Mouse (Mus musculus) small intestine, adult 2 months (tissue): ENCODE results near the gene Mill2. TPM values are rescaled to one million over a fixed set of nuclear protein-coding genes. Genes with fewer than 3 reads are reported as not detected.

Experiments
- H3K27ac ChIP-seq: fragments of 200-500 bp; 2 replicates; pipeline ENCODE4 v1.5.1; 2012; ENCODE audit warnings: low read depth, low read length, control low read depth, inconsistent platforms; ENCODE audit not compliant: insufficient read depth
- H3K27me3 ChIP-seq: fragments of 200-500 bp; 2 replicates; pipeline ENCODE4 v1.6.1; 2012; ENCODE audit warnings: mild to moderate bottlenecking, moderate library complexity, low read length, inconsistent platforms; ENCODE audit not compliant: control insufficient read depth, insufficient read depth
- H3K36me3 ChIP-seq: fragments of 200-500 bp; 2 replicates; pipeline ENCODE4 v1.6.1; 2012; ENCODE audit warnings: mild to moderate bottlenecking, low read length, control low read depth, inconsistent platforms; ENCODE audit not compliant: control insufficient read depth, insufficient read depth
- H3K4me1 ChIP-seq: fragments of 200-500 bp; 2 replicates; pipeline ENCODE4 v1.6.1; 2012; ENCODE audit warnings: low read length, inconsistent platforms, mixed read lengths; ENCODE audit not compliant: control insufficient read depth, insufficient read depth, insufficient read length
- H3K4me3 ChIP-seq: fragments of 200-500 bp; 2 replicates; pipeline ENCODE4 v1.5.1; 2012; ENCODE audit warnings: low read depth, mild to moderate bottlenecking, control low read depth, inconsistent platforms, low read length, moderate library complexity
- CTCF ChIP-seq: fragments of 200-500 bp; IDR thresholded peaks from 2 replicates; pipeline ENCODE4 v1.5.1; 2012; ENCODE audit warnings: low read depth, mild to moderate bottlenecking, control low read depth, inconsistent platforms, low read length, moderate library complexity, mixed read lengths; ENCODE audit not compliant: insufficient replicate concordance, insufficient read length; ENCODE audit errors: extremely low read depth
- POLR2A ChIP-seq: fragments of 200-500 bp; IDR thresholded peaks from 2 replicates; pipeline ENCODE4 v1.6.1; 2012; ENCODE audit warnings: low read depth, mild to moderate bottlenecking, control low read depth, inconsistent platforms, low read length, moderate library complexity
- WGBS: fragments of 180-500 bp; shearing (Covaris S2); methylation state at CpG from one replicate; pipeline ENCODE4 v1.1.7; 2018; 5-methylcytosine and 5-hydroxymethylcytosine counted together
- polyA plus RNA-seq: library from polyadenylated mRNA; depleted of rRNA; stranded (reverse); fragments of >200 nt; gene quantifications from 2 replicates; pipeline ENCODE4 v1.2.3, GENCODE M21; 2012

The Mill2 gene
- polyA plus RNA-seq, 1 experiment, result 2.2 TPM

GRCm38 (mm10) chr7:18873253-18873652, 33.5 kb downstream of the Mill2 start:
- Histone ChIP-seq H3K36me3 (no peaks in the 10 kb centered on the region), H3K27me3 (peaks cover 3% of the 10 kb centered on the region; the same call in 1 of the 2 replicates), H3K4me3 (peak overlapping the region; percentile 46), H3K27ac (no peak overlapping the region), H3K4me1 (peaks cover 2% of the 10 kb centered on the region; the same call in 1 of the 2 replicates)
- under 1% methylated on average over 10 of the region's 10 CpGs for WGBS
- TF ChIP-seq CTCF (peak; percentile 95; the same call in 1 of the 2 replicates), POLR2A (no peak)

GRCm38 (mm10) chr7:18875372-18875771, 35.6 kb downstream of the Mill2 start:
- H3K36me3 ChIP-seq, result no peaks in the 10 kb centered on the region
- H3K4me1 ChIP-seq, result peaks cover 3% of the 10 kb centered on the region; the same call in 1 of the 2 replicates
- peaks cover 3% of the 10 kb centered on the region; the same call in 1 of the 2 replicates for H3K27me3 ChIP-seq
- WGBS, result 39% methylated on average over 5 of the region's 5 CpGs
- H3K4me3 ChIP-seq, result no peak overlapping the region
- no peak for TF ChIP-seq CTCF
- TF ChIP-seq POLR2A, result no peak
- no peak overlapping the region for H3K27ac ChIP-seq

- WGBS, result 77% methylated on average over 7 of the region's 7 CpGs
- H3K4me1 ChIP-seq, result peaks cover 11% of the 10 kb centered on the region; the same call in 1 of the 2 replicates
- no peak overlapping the region for H3K27ac ChIP-seq
- no peak for TF ChIP-seq CTCF
- no peaks in the 10 kb centered on the region for H3K36me3 ChIP-seq
- no peaks in the 10 kb centered on the region for H3K27me3 ChIP-seq
- no peak overlapping the region for H3K4me3 ChIP-seq
Measured at GRCm38 (mm10) chr7:18878691-18879090, 38.9 kb downstream of the Mill2 start.

GRCm38 (mm10) chr7:18883991-18884744, 44.4 kb downstream of the Mill2 start:
- H3K4me3 ChIP-seq, result peak overlapping the region; percentile 57
- WGBS, result 14% methylated on average over 9 of the region's 9 CpGs
- 0 out of 2 replicates have a peak, but pooled peaks cover 1% of the 10 kb centered on the region for H3K36me3 ChIP-seq
- H3K27ac ChIP-seq, result peak overlapping the region; percentile 81
- H3K27me3 ChIP-seq, result no peaks in the 10 kb centered on the region
- H3K4me1 ChIP-seq, result peaks cover 25% of the 10 kb centered on the region; the same call in 1 of the 2 replicates
- TF ChIP-seq CTCF, result no peak
- peak; percentile 55; the same call in 1 of the 2 replicates for TF ChIP-seq POLR2A

- no peak; the same call in 1 of the 2 replicates for TF ChIP-seq POLR2A
- Histone ChIP-seq H3K27me3 (no peaks in the 10 kb centered on the region), H3K36me3 (peaks cover 7% of the 10 kb centered on the region; the same call in 1 of the 2 replicates), H3K4me1 (peaks cover 25% of the 10 kb centered on the region; the same call in 1 of the 2 replicates), H3K27ac (peak overlapping the region; percentile 81), H3K4me3 (peak overlapping the region; percentile 57)
- 14% methylated on average over 13 of the region's 13 CpGs for WGBS
Measured at GRCm38 (mm10) chr7:18884745-18885422, 45.1 kb downstream of the Mill2 start.

- Histone ChIP-seq H3K4me3 (no peak overlapping the region), H3K27ac (no peak overlapping the region), H3K27me3 (no peaks in the 10 kb centered on the region), H3K4me1 (peaks cover 20% of the 10 kb centered on the region; the same call in 1 of the 2 replicates), H3K36me3 (peaks cover 19% of the 10 kb centered on the region)
- no peak for TF ChIP-seq POLR2A
- no peak for TF ChIP-seq CTCF
- WGBS, result 93% methylated on average over 1 of the region's 1 CpGs
Measured at GRCm38 (mm10) chr7:18886963-18887362, 47.2 kb downstream of the Mill2 start.

- no peaks in the 10 kb centered on the region for H3K27me3 ChIP-seq
- no peak overlapping the region for H3K4me3 ChIP-seq
- H3K4me1 ChIP-seq, result peaks cover 9% of the 10 kb centered on the region
- no peak overlapping the region for H3K27ac ChIP-seq
- H3K36me3 ChIP-seq, result peaks cover 19% of the 10 kb centered on the region
- 97% methylated on average over 8 of the region's 8 CpGs for WGBS
- TF ChIP-seq CTCF (no peak), POLR2A (no peak)
Measured at GRCm38 (mm10) chr7:18890848-18891247, 51.1 kb downstream of the Mill2 start.
